Mouse (Mus musculus) thymus, adult 2 months (tissue): Measurements from ENCODE around the gene Chmp4b.

Source experiments
- CTCF ChIP-seq: fragments of 200-500 bp; IDR thresholded peaks from 2 replicates; pipeline ENCODE4 v1.5.1; 2012; ENCODE audit warnings: mild to moderate bottlenecking, control low read depth, low read length, moderate library complexity, borderline replicate concordance; ENCODE audit not compliant: control insufficient read depth, poor library complexity, insufficient read depth; ENCODE audit errors: extremely low read depth
- POLR2A ChIP-seq: fragments of 200-500 bp; IDR thresholded peaks from 2 replicates; pipeline ENCODE4 v1.6.1; 2012; ENCODE audit warnings: mild to moderate bottlenecking, low read length, control low read depth, moderate library complexity; ENCODE audit not compliant: control insufficient read depth, poor library complexity, insufficient read depth; ENCODE audit errors: extremely low read depth

GRCm38 (mm10) chr2:154711701-154712100 lies 60.2 kb downstream of the Chmp4b start:
- TF ChIP-seq POLR2A = no peak
- no peak for TF ChIP-seq CTCF
